Mouse (Mus musculus): ENCODE measurements around the gene Rab3a. TPM values are rescaled to one million over a fixed set of nuclear protein-coding genes. Genes with fewer than 3 reads are reported as not detected.

The Rab3a gene
- polyA plus RNA-seq, 1 experiment from 2014 or later: 28.6 TPM

DNA sequence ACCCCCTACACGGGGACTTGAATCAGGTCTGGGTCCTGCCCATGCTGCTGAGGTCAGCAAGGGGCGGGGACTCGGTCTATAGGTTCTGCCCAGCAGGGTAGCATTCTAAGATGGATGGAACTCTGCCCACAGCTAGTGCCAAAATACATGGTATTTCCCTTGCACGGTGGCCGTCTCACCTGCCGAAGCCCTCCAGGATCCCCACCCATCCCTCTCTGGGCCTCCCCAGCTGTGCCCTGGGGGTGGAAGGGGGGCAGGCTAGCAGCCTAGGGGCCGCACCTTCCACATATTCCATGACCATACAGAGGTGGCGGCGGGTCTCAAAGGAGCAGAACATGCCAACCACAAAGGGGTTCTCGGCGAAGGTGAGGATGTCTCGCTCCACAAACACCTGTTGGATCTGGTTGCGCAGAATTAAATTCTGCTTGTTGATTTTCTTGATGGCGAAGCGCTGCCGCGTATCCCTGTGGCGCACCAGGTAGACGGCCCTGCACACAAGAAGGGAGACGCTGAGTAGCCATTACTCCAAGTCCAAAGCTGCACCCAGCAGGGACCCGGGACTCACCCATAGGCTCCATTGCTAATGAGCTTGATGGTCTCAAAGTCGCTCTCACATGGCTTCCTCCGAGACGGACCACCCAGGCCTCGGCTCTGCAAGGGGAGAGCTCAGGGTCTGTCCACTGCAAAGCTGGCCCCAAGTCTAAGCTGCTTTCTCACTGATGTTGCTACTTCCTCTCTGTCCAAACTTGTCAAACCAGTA, 32.0 kb downstream of the Rab3a start:
- Histone ChIP-seq H3K27me3 (replicated peaks; ENCODE audit: insufficient read depth, low read length) (no peaks in the 10 kb centered on the region), H3K4me1 (ENCODE audit: insufficient read depth, low read depth, low read length) (peaks cover 5% of the 10 kb centered on the region), H3K4me2 (replicated peaks; ENCODE audit: low read depth, low read length) (no peak overlapping the region), H3K9me3 (ENCODE audit: low read length) (no peaks in the 10 kb centered on the region), H3K9ac (replicated peaks; ENCODE audit: low read depth) (no peak overlapping the region), H3K4me3 (ENCODE audit: low read depth, low read length) (no peak overlapping the region), H3K27ac (ENCODE audit: low read length) (no peak overlapping the region), H3K36me3 (ENCODE audit: insufficient read depth, low read length) (peaks cover 17% of the 10 kb centered on the region)
- DNase-seq (ENCODE audit: low spot score): no peak
- 90% methylated on average over 25 of the region's 25 CpGs for WGBS
- no peak for ATAC-seq
- TF ChIP-seq EP300 (IDR thresholded peaks at IDR 0.05) (no peak), CTCF (IDR thresholded peaks at IDR 0.05) (no peak)

DNA sequence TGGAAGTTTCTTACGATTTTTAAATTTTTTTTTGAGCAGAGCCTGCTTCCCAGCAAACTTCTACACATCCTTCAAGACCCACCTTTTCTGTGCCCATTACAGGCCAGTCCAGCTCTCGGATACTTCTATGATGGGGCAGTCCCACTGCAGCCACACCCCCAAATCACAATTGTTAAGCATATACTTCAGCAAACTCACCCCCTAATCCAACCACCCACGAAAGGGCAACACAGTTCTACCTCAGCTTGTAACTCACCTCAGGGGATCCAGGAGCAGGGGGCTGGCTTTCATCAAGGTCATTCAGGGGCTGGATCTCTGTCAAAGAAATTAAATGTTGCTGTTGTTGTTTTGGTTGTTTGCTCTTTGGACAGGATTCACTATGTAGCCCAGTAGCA, 32.6 kb downstream of the Rab3a start:
- Histone ChIP-seq H3K4me3 (ENCODE audit: low read depth, low read length) (no peak overlapping the region), H3K27me3 (replicated peaks; ENCODE audit: insufficient read depth, low read length) (no peaks in the 10 kb centered on the region), H3K9me3 (ENCODE audit: low read length) (no peaks in the 10 kb centered on the region), H3K4me2 (replicated peaks; ENCODE audit: low read depth, low read length) (no peak overlapping the region), H3K4me1 (ENCODE audit: insufficient read depth, low read depth, low read length) (peaks cover 11% of the 10 kb centered on the region), H3K9ac (replicated peaks; ENCODE audit: low read depth) (no peak overlapping the region), H3K36me3 (ENCODE audit: insufficient read depth, low read length) (peaks cover 17% of the 10 kb centered on the region), H3K27ac (ENCODE audit: low read length) (no peak overlapping the region)
- no peak for ATAC-seq
- TF ChIP-seq CTCF (IDR thresholded peaks at IDR 0.05) (no peak), EP300 (IDR thresholded peaks at IDR 0.05) (no peak)
- 84% methylated on average over 3 of the region's 3 CpGs for WGBS
- no peak for DNase-seq (ENCODE audit: low spot score)

DNA sequence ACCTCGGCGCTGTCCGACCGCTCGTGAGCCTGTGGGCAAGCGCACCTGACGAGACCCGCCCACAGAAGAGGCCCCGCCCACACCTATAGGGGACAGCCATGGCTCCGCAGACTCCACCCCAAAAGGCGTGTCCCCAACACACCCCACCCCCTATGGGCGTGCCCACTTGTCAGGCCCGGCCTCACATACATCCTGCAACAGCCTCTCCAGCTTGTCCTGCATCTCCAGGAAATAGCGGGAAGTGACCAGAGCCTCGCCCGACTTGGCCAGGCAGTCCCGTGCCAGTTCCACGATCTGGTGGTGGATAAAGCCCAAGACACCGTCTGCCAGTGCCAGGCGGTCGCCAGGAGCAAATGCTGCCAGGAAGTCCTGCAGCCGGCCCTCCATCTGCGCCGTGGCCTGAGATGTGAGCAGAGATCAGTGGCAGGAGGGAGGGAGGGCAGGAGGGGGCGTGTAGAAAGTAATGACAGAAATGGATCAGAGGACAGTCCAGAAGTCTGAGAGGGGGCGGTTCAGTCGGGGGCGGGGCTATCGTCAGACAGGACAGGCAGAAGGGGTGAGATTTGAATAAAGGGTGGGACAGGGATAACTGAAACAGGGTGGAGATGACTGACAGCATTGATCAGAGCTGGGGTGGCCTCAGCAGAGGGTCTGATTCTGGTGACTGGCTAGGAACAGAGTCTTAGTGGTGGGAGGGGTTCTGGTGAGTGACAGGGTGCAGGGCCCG, 33.6 kb downstream of the Rab3a start:
- DNase-seq (ENCODE audit: low spot score) (peak; percentile 76), ATAC-seq (peak; percentile 25)
- no peaks in the 10 kb centered on the region for H3K27me3 ChIP-seq (replicated peaks; ENCODE audit: insufficient read depth, low read length)
- H3K36me3 ChIP-seq (ENCODE audit: insufficient read depth, low read length): peaks cover 14% of the 10 kb centered on the region
- no peak overlapping the region for H3K4me3 ChIP-seq (ENCODE audit: low read depth, low read length)
- H3K4me2 ChIP-seq (replicated peaks; ENCODE audit: low read depth, low read length): no peak overlapping the region; the same call in 1 of the 2 replicates
- TF ChIP-seq EP300 (IDR thresholded peaks at IDR 0.05) (no peak), CTCF (IDR thresholded peaks at IDR 0.05) (no peak)
- no peak overlapping the region for H3K9ac ChIP-seq (replicated peaks; ENCODE audit: low read depth)
- no peak overlapping the region for H3K27ac ChIP-seq (ENCODE audit: low read length)
- no peaks in the 10 kb centered on the region for H3K9me3 ChIP-seq (ENCODE audit: low read length)
- 31% methylated on average over 28 of the region's 30 CpGs for WGBS
- H3K4me1 ChIP-seq (ENCODE audit: insufficient read depth, low read depth, low read length): peaks cover 18% of the 10 kb centered on the region

DNA sequence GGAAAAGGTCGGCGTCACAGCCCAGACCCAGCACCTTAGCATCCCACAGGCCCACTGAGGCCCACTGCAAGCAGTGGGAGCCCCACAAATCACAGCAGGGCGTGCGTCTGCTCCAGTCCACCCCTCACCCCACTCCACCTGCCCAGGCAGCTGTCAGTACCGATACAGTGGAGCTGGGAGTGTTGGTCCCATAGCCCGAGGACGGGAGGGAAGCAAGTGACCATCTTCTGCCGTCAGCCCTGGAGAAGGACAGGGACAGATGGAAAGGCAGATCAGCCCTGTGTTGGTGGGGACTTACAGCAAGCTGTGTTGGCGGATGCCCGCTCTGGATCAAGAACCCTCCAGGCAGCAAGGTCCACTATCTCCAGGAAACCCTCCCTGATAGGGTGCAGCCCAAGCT, 34.6 kb downstream of the Rab3a start:
- no peak overlapping the region for H3K27ac ChIP-seq (ENCODE audit: low read length)
- no peaks in the 10 kb centered on the region for H3K27me3 ChIP-seq (replicated peaks; ENCODE audit: insufficient read depth, low read length)
- H3K4me3 ChIP-seq (ENCODE audit: low read depth, low read length): no peak overlapping the region
- ATAC-seq (no peak), DNase-seq (ENCODE audit: low spot score) (no peak)
- 79% methylated on average over 10 of the region's 10 CpGs for WGBS
- TF ChIP-seq CTCF (IDR thresholded peaks at IDR 0.05): no peak
- no peak for TF ChIP-seq EP300 (IDR thresholded peaks at IDR 0.05)
- H3K36me3 ChIP-seq (ENCODE audit: insufficient read depth, low read length): peaks cover 13% of the 10 kb centered on the region
- H3K4me2 ChIP-seq (replicated peaks; ENCODE audit: low read depth, low read length): no peak overlapping the region
- H3K9me3 ChIP-seq (ENCODE audit: low read length): no peaks in the 10 kb centered on the region
- peaks cover 20% of the 10 kb centered on the region for H3K4me1 ChIP-seq (ENCODE audit: insufficient read depth, low read depth, low read length)
- H3K9ac ChIP-seq (replicated peaks; ENCODE audit: low read depth): no peak overlapping the region

DNA sequence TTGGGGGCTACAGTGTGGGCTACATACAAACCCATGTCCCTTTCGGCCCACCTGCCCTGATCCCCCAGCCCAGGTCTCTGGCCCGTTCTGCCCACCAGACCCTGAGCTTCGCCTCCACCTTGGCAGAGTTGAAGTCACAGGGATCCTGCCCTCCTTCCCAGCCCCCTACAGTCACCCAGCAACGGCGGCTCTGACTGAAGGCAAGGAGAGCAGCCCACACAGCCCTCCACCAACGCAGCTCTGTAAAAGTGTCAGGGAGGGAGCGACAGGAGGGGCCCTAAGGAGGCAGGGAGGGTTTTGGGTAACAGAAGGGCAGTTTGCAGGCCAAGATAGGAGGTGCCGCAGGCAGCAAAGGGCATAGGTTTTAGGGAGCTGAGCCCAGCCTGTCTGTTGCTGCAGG, 36.4 kb downstream of the Rab3a start:
- no peaks in the 10 kb centered on the region for H3K9me3 ChIP-seq (ENCODE audit: low read length)
- ATAC-seq: no peak
- no peak for DNase-seq (ENCODE audit: low spot score)
- peak overlapping the region; percentile 89 for H3K4me2 ChIP-seq (replicated peaks; ENCODE audit: low read depth, low read length)
- no peak overlapping the region for H3K4me3 ChIP-seq (ENCODE audit: low read depth, low read length)
- WGBS: 53% methylated on average over 8 of the region's 8 CpGs
- no peak for TF ChIP-seq EP300 (IDR thresholded peaks at IDR 0.05)
- H3K9ac ChIP-seq (replicated peaks; ENCODE audit: low read depth): peak overlapping the region; percentile 23; the same call in 1 of the 2 replicates
- H3K36me3 ChIP-seq (ENCODE audit: insufficient read depth, low read length): peaks cover 3% of the 10 kb centered on the region
- H3K27me3 ChIP-seq (replicated peaks; ENCODE audit: insufficient read depth, low read length): no peaks in the 10 kb centered on the region
- H3K27ac ChIP-seq (ENCODE audit: low read length): no peak overlapping the region
- H3K4me1 ChIP-seq (ENCODE audit: insufficient read depth, low read depth, low read length): peaks cover 20% of the 10 kb centered on the region

DNA sequence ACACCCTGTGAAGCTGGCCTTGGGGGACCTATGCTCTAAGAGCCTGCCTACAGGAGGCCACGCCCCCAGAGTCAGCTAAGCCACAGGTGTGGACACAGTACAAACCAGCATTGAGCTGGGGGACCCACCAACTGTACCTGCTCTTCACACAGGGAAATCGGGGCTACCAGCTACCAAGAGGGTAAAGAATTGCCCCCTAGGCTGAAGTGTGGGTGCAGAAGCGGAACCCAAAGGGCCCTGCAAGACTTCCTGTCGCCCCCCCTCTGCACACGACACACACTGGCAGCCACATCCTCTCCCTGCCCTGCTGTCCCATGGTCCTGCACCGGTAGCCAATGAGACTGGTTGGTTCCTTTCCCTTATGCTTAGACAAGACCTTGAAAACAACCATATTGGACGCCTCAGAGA, 36.8 kb downstream of the Rab3a start:
- H3K27me3 ChIP-seq (replicated peaks; ENCODE audit: insufficient read depth, low read length): no peaks in the 10 kb centered on the region
- H3K4me2 ChIP-seq (replicated peaks; ENCODE audit: low read depth, low read length): peak overlapping the region; percentile 89
- peak overlapping the region; percentile 23; the same call in 1 of the 2 replicates for H3K9ac ChIP-seq (replicated peaks; ENCODE audit: low read depth)
- ATAC-seq: no peak
- TF ChIP-seq EP300 (IDR thresholded peaks at IDR 0.05): no peak
- TF ChIP-seq CTCF (IDR thresholded peaks at IDR 0.05): no peak
- no peaks in the 10 kb centered on the region; the same call in 1 of the 2 replicates for H3K36me3 ChIP-seq (ENCODE audit: insufficient read depth, low read length)
- H3K4me3 ChIP-seq (ENCODE audit: low read depth, low read length): peak overlapping the region; percentile 60; the same call in 1 of the 2 replicates
- no peaks in the 10 kb centered on the region for H3K9me3 ChIP-seq (ENCODE audit: low read length)
- WGBS: 46% methylated on average over 7 of the region's 7 CpGs
- DNase-seq (ENCODE audit: low spot score): peak; percentile 61
- peak overlapping the region; percentile 64; the same call in 1 of the 2 replicates for H3K27ac ChIP-seq (ENCODE audit: low read length)
- H3K4me1 ChIP-seq (ENCODE audit: insufficient read depth, low read depth, low read length): peaks cover 20% of the 10 kb centered on the region
